Mouse (Mus musculus) spleen, postnatal 10 days (tissue): ENCODE measurements around the gene Endog.

Source experiments
- DNase-seq, 2 experiments: peaks; one replicate each; pipeline ENCODE4 v3.0.0; 2021 to 2022; ENCODE audit warnings: low spot score in 2 of 2

Gene Endog

DNA sequence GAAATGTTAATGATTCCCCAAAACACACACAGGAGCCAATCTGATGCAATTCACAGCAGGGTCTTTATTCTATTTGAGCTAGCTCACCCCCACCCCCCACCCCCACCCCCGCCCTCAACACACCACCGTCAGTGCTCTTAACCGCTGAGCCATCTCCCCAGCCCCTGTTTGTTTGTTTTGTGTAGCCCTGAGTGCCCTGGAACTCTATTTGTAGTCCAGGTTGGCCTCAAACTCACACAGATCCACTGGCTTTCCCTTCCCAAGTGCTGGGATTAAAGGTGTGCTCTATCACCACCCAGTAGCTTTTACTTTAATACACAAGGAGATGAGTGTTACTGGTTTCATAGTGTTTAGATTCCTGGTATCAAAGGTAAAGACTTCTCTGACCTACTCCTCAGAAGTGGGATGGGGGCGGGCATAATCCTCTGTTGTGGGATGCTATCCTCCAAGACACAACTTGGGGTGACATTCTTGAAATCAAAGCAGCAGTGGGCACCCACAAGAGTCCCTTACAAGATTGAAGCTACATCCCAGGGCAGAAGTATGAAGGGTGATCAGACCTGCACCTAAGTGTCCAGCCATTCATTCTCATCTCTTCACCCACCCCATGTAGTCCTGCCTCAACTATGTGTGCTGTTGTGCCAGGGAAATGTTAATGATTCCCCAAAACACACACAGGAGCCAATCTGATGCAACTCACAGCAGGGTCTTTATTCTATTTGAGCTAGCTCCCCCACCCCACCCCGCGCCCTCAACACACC, 40.3 kb downstream of the Endog start:
- no peak for DNase-seq

DNA sequence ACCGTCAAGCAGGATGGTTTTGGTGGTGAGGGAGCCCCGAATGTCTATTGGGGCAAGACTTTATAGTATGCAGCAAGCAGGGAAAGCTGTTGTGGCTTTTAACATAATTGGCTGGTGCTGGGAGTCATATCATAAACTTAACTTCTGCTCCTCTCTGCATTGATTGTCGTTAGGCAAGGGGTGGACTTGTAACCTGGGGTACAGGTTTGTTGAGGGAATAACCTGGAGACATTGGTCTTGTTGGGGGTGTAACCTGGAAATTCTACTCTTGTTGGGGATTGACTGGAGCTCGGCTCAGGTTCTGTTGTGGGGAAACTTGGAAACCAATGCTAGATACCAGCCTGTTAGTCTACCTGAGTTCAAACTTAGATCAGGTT, 40.9 kb downstream of the Endog start:
- no peak for DNase-seq

DNA sequence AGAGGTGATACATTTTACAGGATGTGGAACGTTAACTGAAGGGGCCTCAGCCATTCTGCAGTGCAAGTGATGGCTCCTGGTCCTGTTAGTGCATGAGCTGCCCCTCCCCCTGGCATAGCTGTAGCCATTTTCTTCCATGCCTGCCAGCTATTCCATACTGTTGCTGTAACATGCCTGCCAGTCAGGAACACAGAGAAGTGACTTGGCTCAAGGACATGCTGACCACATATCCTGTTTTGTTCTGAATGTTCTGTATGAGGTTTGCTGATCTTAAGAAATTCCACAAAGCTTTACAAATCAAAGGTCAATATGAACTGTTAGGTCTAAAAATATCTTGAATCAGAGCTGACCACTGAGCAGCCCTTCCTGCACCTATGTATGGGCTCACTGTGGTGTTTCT, 41.7 kb downstream of the Endog start:
- no peak for DNase-seq

DNA sequence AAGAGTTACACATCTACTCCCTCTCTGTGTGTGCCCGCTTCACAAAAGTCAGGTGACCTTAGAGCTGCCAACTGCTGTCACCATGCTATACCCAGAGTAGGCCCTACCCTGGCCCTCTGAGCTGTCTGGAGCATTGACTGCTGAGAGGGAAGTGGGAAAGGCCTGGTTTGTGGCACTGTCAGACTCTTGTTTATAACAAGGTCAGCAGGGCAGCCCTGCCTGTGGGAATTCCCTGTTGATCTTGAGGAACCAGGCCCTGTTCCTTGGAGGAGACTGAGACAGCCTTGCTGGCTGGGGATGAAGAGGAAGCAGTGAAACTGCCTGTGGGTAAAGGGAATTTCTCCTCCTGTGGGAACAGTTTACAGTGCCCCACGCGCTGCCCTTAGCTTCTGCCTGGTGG, 43.5 kb downstream of the Endog start:
- DNase-seq, result no peak

DNA sequence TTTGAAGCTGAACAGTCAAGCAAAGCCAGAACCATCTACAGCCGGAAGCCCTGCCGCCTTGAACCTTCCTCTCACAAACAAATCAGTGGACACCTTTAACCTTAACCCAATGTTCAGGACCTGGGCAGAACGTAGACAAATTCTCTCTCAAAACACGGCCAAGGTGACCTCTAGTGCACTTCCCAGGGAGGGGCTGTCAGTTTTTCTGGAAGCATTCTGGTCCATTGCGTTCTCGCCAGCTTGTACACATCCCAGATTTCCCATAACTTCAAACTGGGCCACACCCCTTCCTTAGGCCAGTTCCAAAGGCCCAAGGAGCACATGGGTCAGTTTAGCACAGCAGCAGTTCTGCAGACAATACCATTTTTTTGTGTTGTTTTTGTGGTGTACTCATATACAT, 44.2 kb downstream of the Endog start:
- DNase-seq, result no peak

DNA sequence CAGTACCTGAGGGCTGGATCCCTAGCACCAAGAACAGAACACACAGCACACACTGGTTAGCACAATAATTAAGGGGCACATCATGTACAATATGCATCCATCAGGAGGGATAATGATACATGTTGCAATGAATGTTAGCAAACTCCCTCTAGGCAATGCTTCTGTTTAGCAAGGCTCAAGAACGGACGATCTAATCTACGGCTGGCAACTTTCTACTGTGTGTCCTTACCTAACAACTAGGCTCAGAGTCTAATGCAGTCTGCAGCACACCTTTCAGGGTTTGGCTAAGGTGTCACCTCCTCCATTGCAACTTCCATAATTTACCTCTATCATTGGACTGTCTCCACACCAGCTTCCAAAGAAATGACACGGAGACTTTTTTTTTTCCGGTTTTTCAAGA, 45.0 kb downstream of the Endog start:
- no peak for DNase-seq
